25 mouse cellular contexts compared by ENCODE assay signal in genomic region chr5:35610381-35610780, GRCm38 (mm10). TPM values are rescaled to one million over a fixed set of nuclear protein-coding genes. Genes with fewer than 3 reads are reported as not detected.
A peak's percentile ranks its signal among the peaks of the same experiment; 100 is the strongest.
DNase-seq lines count a peak whose midpoint lies in the region; ATAC-seq and TF ChIP-seq lines count a peak whose summit lies in the region.
"Had no signal": no experiment of that assay in that cellular context is flagged by ENCODE, and none has a peak within 500 bp of the region (broad histone marks: within the 10 kb centered on the region; RNA-seq: fewer than 3 reads in every experiment).

No protein-coding gene starts in this region.

- peaks cover 26% of the 10 kb centered on the region for H3K4me1 ChIP-seq in midbrain, embryonic 10.5 days
- peaks cover 10% of the 10 kb centered on the region for H3K4me1 ChIP-seq in midbrain, embryonic 16.5 days (ENCODE audit: control insufficient read depth, insufficient read depth, low read length)
- H3K4me1 ChIP-seq in limb, embryonic 10.5 days: peaks cover 26% of the 10 kb centered on the region
- H3K4me1 ChIP-seq in limb, embryonic 14.5 days (ENCODE audit: control insufficient read depth, insufficient read depth, low read length): peaks cover 32% of the 10 kb centered on the region

- no peak for ATAC-seq in midbrain, embryonic 16.5 days
- ATAC-seq in limb, embryonic 14.5 days (ENCODE audit: low FRiP score, low read depth): no peak
- ATAC-seq in megakaryocyte-erythroid progenitor cell, adult 5-6 weeks (replicated peaks; ENCODE audit: low FRiP score, low TSS enrichment, poor library complexity, severe bottlenecking): no peak
- ATAC-seq: forebrain, embryonic 13.5 days; forebrain, postnatal 0 days; Patski had no signal

- no peak overlapping the region for H3K4me3 ChIP-seq in gastrocnemius, adult 2 months
- no peak overlapping the region for H3K4me3 ChIP-seq in midbrain, embryonic 10.5 days
- H3K4me3 ChIP-seq in midbrain, embryonic 16.5 days (ENCODE audit: low read depth, low read length): no peak overlapping the region
- H3K4me3 ChIP-seq in limb, embryonic 10.5 days: no peak overlapping the region
- H3K4me3 ChIP-seq in limb, embryonic 14.5 days (replicated peaks; ENCODE audit: low read length): no peak overlapping the region
- H3K4me3 ChIP-seq: embryonic facial prominence, embryonic 13.5 days; erythroblast, embryonic 14.5 days; forebrain, embryonic 13.5 days had no signal

- H3K4me2 ChIP-seq in midbrain, embryonic 16.5 days (ENCODE audit: low read length): no peak overlapping the region
- no peak overlapping the region for H3K4me2 ChIP-seq in limb, embryonic 14.5 days (replicated peaks; ENCODE audit: low read depth, low read length, severe bottlenecking)
- H3K4me2 ChIP-seq: embryonic facial prominence, embryonic 13.5 days; heart, embryonic 11.5 days; hindbrain, embryonic 14.5 days had no signal

- H3K9me3 ChIP-seq in midbrain, embryonic 10.5 days (replicated peaks): no peaks in the 10 kb centered on the region
- H3K9me3 ChIP-seq in midbrain, embryonic 16.5 days (replicated peaks; ENCODE audit: control insufficient read depth, low read length, poor library complexity, severe bottlenecking): no peaks in the 10 kb centered on the region
- H3K9me3 ChIP-seq in limb, embryonic 10.5 days (replicated peaks): no peaks in the 10 kb centered on the region
- H3K9me3 ChIP-seq in limb, embryonic 14.5 days (ENCODE audit: control insufficient read depth, low read length): no peaks in the 10 kb centered on the region
- H3K9me3 ChIP-seq: embryonic facial prominence, embryonic 13.5 days; forebrain, embryonic 13.5 days; G1E had no signal

- no peaks in the 10 kb centered on the region for H3K27me3 ChIP-seq in midbrain, embryonic 10.5 days (ENCODE audit: low read depth, poor library complexity, severe bottlenecking)
- no peaks in the 10 kb centered on the region for H3K27me3 ChIP-seq in midbrain, embryonic 16.5 days (ENCODE audit: control insufficient read depth, insufficient read depth, low read depth, low read length)
- H3K27me3 ChIP-seq in limb, embryonic 10.5 days (ENCODE audit: low read depth, poor library complexity, severe bottlenecking): no peaks in the 10 kb centered on the region
- H3K27me3 ChIP-seq in limb, embryonic 14.5 days (ENCODE audit: control insufficient read depth, insufficient read depth, low read length): no peaks in the 10 kb centered on the region
- H3K27me3 ChIP-seq: CH12.LX; embryonic facial prominence, embryonic 13.5 days; forebrain, embryonic 13.5 days; Patski had no signal

- peak overlapping the region; percentile 74 for H3K27ac ChIP-seq in gastrocnemius, adult 2 months
- H3K27ac ChIP-seq in midbrain, embryonic 10.5 days (replicated peaks): peak overlapping the region; percentile 76
- no peak overlapping the region for H3K27ac ChIP-seq in midbrain, embryonic 16.5 days (ENCODE audit: low read length)
- 0 out of 2 replicates have a peak overlapping the region, but pooled peaks have one; percentile 26 for H3K27ac ChIP-seq in limb, embryonic 10.5 days
- H3K27ac ChIP-seq in limb, embryonic 14.5 days (replicated peaks; ENCODE audit: low read depth, low read length): peak overlapping the region; percentile 71
- H3K27ac ChIP-seq: forebrain, embryonic 13.5 days; hindbrain, embryonic 14.5 days had no signal

- H3K9ac ChIP-seq in midbrain, embryonic 16.5 days (ENCODE audit: low read depth, low read length): no peak overlapping the region
- H3K9ac ChIP-seq in limb, embryonic 14.5 days (ENCODE audit: low read depth, low read length, severe bottlenecking): no peak overlapping the region
- H3K9ac ChIP-seq: embryonic facial prominence, embryonic 13.5 days; forebrain, embryonic 13.5 days; forebrain, postnatal 0 days; hindbrain, embryonic 14.5 days had no signal

- intact Hi-C loops in gastrocnemius, adult 2 months (cut with DNase I): loop anchor here (5.0 kb wide), 1 partner anchor 62 kb away; no protein-coding TSS in a partner anchor

- DNase-seq in gastrocnemius, adult 2 months: no peak
- no peak for DNase-seq in gastrocnemius, postnatal 4 days (ENCODE audit: low spot score in 2 of 2)
- no peak for DNase-seq in midbrain, embryonic 10.5 days (ENCODE audit: low spot score)
- no peak for DNase-seq in limb, embryonic 10.5 days (ENCODE audit: low spot score)
- DNase-seq in limb, embryonic 14.5 days (ENCODE audit: low spot score): no peak
- DNase-seq in adrenal gland, postnatal 10 days: no peak
- DNase-seq: adrenal gland, postnatal 14 days; B cell, adult 2 months; cerebellum, adult 11 months; cerebellum, adult 2 months; cerebellum, adult 9-11 months; cerebellum, postnatal 25 days; forebrain, postnatal 0 days; gastrocnemius, postnatal 25 days; heart, postnatal 36 days had no signal

- TF ChIP-seq POLR2A in limb, embryonic 14.5 days (IDR thresholded peaks at IDR 0.05; ENCODE audit: borderline replicate concordance, extremely low read depth, insufficient read depth, insufficient read length): no peak

- 93% methylated on average over 7 of the region's 7 CpGs for WGBS in midbrain, embryonic 10.5 days
- 98% methylated on average over 7 of the region's 7 CpGs for WGBS in midbrain, embryonic 16.5 days
- WGBS in limb, embryonic 10.5 days: 92% methylated on average over 7 of the region's 7 CpGs
- WGBS in limb, embryonic 14.5 days: 89% methylated on average over 7 of the region's 7 CpGs

- H3K36me3 ChIP-seq in midbrain, embryonic 10.5 days: no peaks in the 10 kb centered on the region
- peaks cover 5% of the 10 kb centered on the region for H3K36me3 ChIP-seq in midbrain, embryonic 16.5 days (ENCODE audit: control insufficient read depth, insufficient read depth, low read length)
- H3K36me3 ChIP-seq in limb, embryonic 10.5 days: no peaks in the 10 kb centered on the region
- 0 out of 2 replicates have a peak, but pooled peaks cover 6% of the 10 kb centered on the region for H3K36me3 ChIP-seq in limb, embryonic 14.5 days (ENCODE audit: control insufficient read depth, insufficient read depth, low read length)

- no peak for TF ChIP-seq CTCF in gastrocnemius, adult 2 months (IDR thresholded peaks at IDR 0.05)

RNA-seq across cellular contexts. Expression of gene Acox3, which starts 27.5 kb away (rescaled TPM):
- total RNA-seq in gastrocnemius, adult 2 months (2021): 10 to 100 TPM; 15.4 to 18.0 TPM
- total RNA-seq in gastrocnemius, postnatal 4 days (2021): 10 to 100 TPM; 13.1 to 17.0 TPM
- polyA plus RNA-seq in midbrain, embryonic 10.5 days (2016; fragmentation: Nextera tagmentation; extraction: Ambion mirVana): 10.2 and 16.1 TPM in 2 replicates
- polyA plus RNA-seq in midbrain, embryonic 16.5 days (2015; fragmentation: Nextera tagmentation; extraction: Ambion mirVana): 14.2 and 14.9 TPM in 2 replicates
- 7.3 and 11.5 TPM in 2 replicates for polyA plus RNA-seq in limb, embryonic 10.5 days (2016; fragmentation: Nextera tagmentation; extraction: Ambion mirVana)
- 31.1 and 31.3 TPM in 2 replicates for polyA plus RNA-seq in limb, embryonic 14.5 days (2012; rRNA removed)
- 14.2 and 15.0 TPM in 2 replicates for polyA plus RNA-seq in limb, embryonic 14.5 days (2014; fragmentation: Nextera tagmentation; extraction: Ambion mirVana)
- 7.9 and 12.4 TPM in 2 replicates for total RNA-seq in megakaryocyte-erythroid progenitor cell, adult 5-6 weeks (2014; fragmentation: Nextera tagmentation)
- 5.0 and 20.3 TPM in 2 replicates for total RNA-seq in megakaryocyte-erythroid progenitor cell, adult 5-6 weeks (2017)
- total RNA-seq in adrenal gland, postnatal 10 days (2021): 10 to 100 TPM; 30.5 to 41.1 TPM

RNA-seq across cellular contexts. Expression of gene Trmt44, which starts 35.5 kb away (rescaled TPM):
- 1 to 10 TPM; 1.5 to 1.6 TPM for total RNA-seq in gastrocnemius, adult 2 months (2021)
- 1 to 10 TPM; 4.2 to 4.9 TPM for total RNA-seq in gastrocnemius, postnatal 4 days (2021)
- 8.7 and 9.1 TPM in 2 replicates for polyA plus RNA-seq in midbrain, embryonic 10.5 days (2016; fragmentation: Nextera tagmentation; extraction: Ambion mirVana)
- 6.8 and 7.0 TPM in 2 replicates for polyA plus RNA-seq in midbrain, embryonic 16.5 days (2015; fragmentation: Nextera tagmentation; extraction: Ambion mirVana)
- 10.1 and 10.6 TPM in 2 replicates for polyA plus RNA-seq in limb, embryonic 10.5 days (2016; fragmentation: Nextera tagmentation; extraction: Ambion mirVana)
- polyA plus RNA-seq in limb, embryonic 14.5 days (2012; rRNA removed): 7.5 and 8.3 TPM in 2 replicates
- 7.6 and 8.5 TPM in 2 replicates for polyA plus RNA-seq in limb, embryonic 14.5 days (2014; fragmentation: Nextera tagmentation; extraction: Ambion mirVana)
- total RNA-seq in megakaryocyte-erythroid progenitor cell, adult 5-6 weeks (2014; fragmentation: Nextera tagmentation): 9.4 and 12.1 TPM in 2 replicates
- 8.0 and 8.4 TPM in 2 replicates for total RNA-seq in megakaryocyte-erythroid progenitor cell, adult 5-6 weeks (2017)
- total RNA-seq in adrenal gland, postnatal 10 days (2021): 1 to 10 TPM; 5.6 to 7.9 TPM
